ENCODE assay signal across 17 mouse cellular contexts in genomic region chr19:29199117-29199823, GRCm38 (mm10).
"Had no signal": no experiment of that assay in that cellular context is flagged by ENCODE, and none has a peak within 500 bp of the region (broad histone marks: within the 10 kb centered on the region; RNA-seq: fewer than 3 reads in every experiment).

No protein-coding gene starts in this region.

- H3K4me1 ChIP-seq: limb, embryonic 13.5 days; lung, embryonic 15.5 days; midbrain, embryonic 15.5 days; neural tube, embryonic 13.5 days had no signal

- H3K9me3 ChIP-seq: limb, embryonic 13.5 days; lung, embryonic 15.5 days; midbrain, embryonic 15.5 days; neural tube, embryonic 13.5 days had no signal

- ATAC-seq: hindbrain, postnatal 0 days; midbrain, embryonic 15.5 days had no signal

- H3K4me3 ChIP-seq: layer of hippocampus, adult 2 months; limb, embryonic 13.5 days; lung, embryonic 15.5 days; megakaryocyte, embryonic 14.5 days; midbrain, embryonic 15.5 days; neural tube, embryonic 13.5 days had no signal

- H3K36me3 ChIP-seq: limb, embryonic 13.5 days; lung, embryonic 15.5 days; midbrain, embryonic 15.5 days; neural tube, embryonic 13.5 days had no signal

- H3K27me3 ChIP-seq: limb, embryonic 13.5 days; lung, embryonic 15.5 days; megakaryocyte, embryonic 14.5 days; midbrain, embryonic 15.5 days; neural tube, embryonic 13.5 days had no signal

- H3K27ac ChIP-seq: hindbrain, postnatal 0 days; layer of hippocampus, adult 2 months; limb, embryonic 13.5 days; lung, embryonic 15.5 days; macrophage; midbrain, embryonic 15.5 days; neural tube, embryonic 13.5 days had no signal

- H3K4me2 ChIP-seq: limb, embryonic 13.5 days; lung, embryonic 15.5 days; midbrain, embryonic 11.5 days; midbrain, embryonic 15.5 days; neural tube, embryonic 13.5 days had no signal

- H3K9ac ChIP-seq: limb, embryonic 13.5 days; lung, embryonic 15.5 days; midbrain, embryonic 15.5 days; neural tube, embryonic 13.5 days had no signal

- DNase-seq: kidney, postnatal 10 days; kidney, postnatal 4 days; left cerebral cortex, postnatal 4 days; lung, postnatal 14 days; right cerebral cortex, adult 18-20 months; right cerebral cortex, postnatal 25 days; thymus, adult 18-20 months; thymus, postnatal 14 days had no signal
